Mouse (Mus musculus): ENCODE results near the gene Tmc6.

GRCm38 (mm10) chr11:117806781-117807180 is 24.8 kb upstream of the Tmc6 start:
- TF ChIP-seq CTCF (IDR thresholded peaks at IDR 0.05; ENCODE audit: low read depth, low read length) (no peak), POLR2A (IDR thresholded peaks at IDR 0.05; ENCODE audit: borderline replicate concordance, low read depth, low read length) (no peak)
